Mouse (Mus musculus) kidney, adult 2 months (tissue): ENCODE data around the gene Bzw1. TPM values are rescaled to one million over a fixed set of nuclear protein-coding genes. Genes with fewer than 3 reads are reported as not detected.

Source experiments
- DNase-seq: peaks from one replicate; pipeline ENCODE4 v3.0.0; 2021
- H3K27ac ChIP-seq: fragments of 200-500 bp; 2 replicates; pipeline ENCODE4 v1.5.1; 2012; ENCODE audit warnings: low read depth, low read length, control low read depth, inconsistent platforms; ENCODE audit not compliant: insufficient read depth
- H3K27me3 ChIP-seq: fragments of 200-500 bp; replicated peaks from 2 replicates; pipeline ENCODE4 v1.6.1; 2012; ENCODE audit warnings: mild to moderate bottlenecking, moderate library complexity, low read length, inconsistent platforms; ENCODE audit not compliant: control insufficient read depth, insufficient read depth
- H3K36me3 ChIP-seq: fragments of 200-500 bp; 2 replicates; pipeline ENCODE4 v1.6.1; 2012; ENCODE audit warnings: mild to moderate bottlenecking, moderate library complexity, low read length, inconsistent platforms; ENCODE audit not compliant: control insufficient read depth, insufficient read depth
- H3K4me1 ChIP-seq: fragments of 200-500 bp; 2 replicates; pipeline ENCODE4 v1.6.1; 2011; ENCODE audit warnings: low read length; ENCODE audit not compliant: control insufficient read depth, insufficient read depth
- H3K4me3 ChIP-seq: fragments of 200-500 bp; 2 replicates; pipeline ENCODE4 v1.5.1; 2011; ENCODE audit warnings: mild to moderate bottlenecking, low read depth, low read length, control low read depth; ENCODE audit not compliant: insufficient read depth
- CTCF ChIP-seq: fragments of 200-500 bp; conservative IDR thresholded peaks from 2 replicates; pipeline ENCODE4 v1.5.1; 2011; ENCODE audit warnings: low read depth, mild to moderate bottlenecking, control low read depth, low read length, moderate library complexity, mixed read lengths; ENCODE audit not compliant: insufficient read depth, insufficient read length
- POLR2A ChIP-seq: fragments of 200-500 bp; IDR thresholded peaks from one replicate; pipeline ENCODE4 v1.6.1; 2011; ENCODE audit warnings: low read depth, low read length, control low read depth
- WGBS: fragments of 180-500 bp; shearing (Covaris S2); methylation state at CpG from one replicate; pipeline ENCODE4 v1.1.7; 2018; 5-methylcytosine and 5-hydroxymethylcytosine counted together
- polyA plus RNA-seq: library from polyadenylated mRNA; depleted of rRNA; stranded (reverse); fragments of >200 nt; gene quantifications from 2 replicates; pipeline ENCODE4 v1.2.3, GENCODE M21; 2012

Gene Bzw1
- polyA plus RNA-seq, 1 experiment, result 32.2 TPM

DNA sequence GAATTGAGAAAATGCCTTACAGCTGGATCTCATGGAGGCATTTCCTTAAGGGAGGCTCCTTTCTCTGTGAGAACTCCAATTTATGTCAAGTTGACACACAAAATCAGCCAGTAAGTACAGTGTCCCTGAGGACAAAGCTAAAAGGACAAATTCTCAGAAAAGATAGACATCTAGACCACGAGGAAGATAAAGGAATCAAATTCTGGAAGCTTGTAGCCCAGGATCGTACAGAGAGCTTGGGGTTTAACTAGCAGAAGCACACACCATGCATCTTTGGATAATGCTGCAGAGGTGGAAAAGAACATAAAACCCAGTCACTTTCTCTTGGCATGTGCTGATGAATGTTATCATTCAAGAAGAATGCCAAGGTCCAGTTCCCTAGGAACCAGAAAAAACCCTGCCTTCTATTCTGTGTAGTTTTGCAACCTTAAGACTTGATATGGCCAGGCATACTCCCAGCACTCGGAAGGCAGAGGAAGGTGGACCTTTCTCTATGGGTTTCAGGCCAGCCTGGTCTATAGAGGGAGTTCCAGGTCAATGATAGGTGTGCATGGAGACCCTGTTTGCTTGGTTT lies 17.0 kb upstream of the Bzw1 start:
- Histone ChIP-seq H3K36me3 (no peaks in the 10 kb centered on the region), H3K4me3 (no peak overlapping the region), H3K27me3 (no peaks in the 10 kb centered on the region), H3K27ac (no peak overlapping the region), H3K4me1 (no peaks in the 10 kb centered on the region)
- DNase-seq, result no peak
- no peak for TF ChIP-seq POLR2A
- TF ChIP-seq CTCF, result no peak
- 75% methylated on average over 3 of the region's 3 CpGs for WGBS

GRCm38 (mm10) chr1:58382586-58383281 lies 10.0 kb upstream of the Bzw1 start:
- Histone ChIP-seq H3K4me1 (no peaks in the 10 kb centered on the region), H3K27me3 (no peaks in the 10 kb centered on the region), H3K36me3 (no peaks in the 10 kb centered on the region), H3K4me3 (no peak overlapping the region), H3K27ac (no peak overlapping the region)
- WGBS, result 64% methylated on average over 5 of the region's 5 CpGs
- no peak for TF ChIP-seq CTCF
- no peak for TF ChIP-seq POLR2A
- DNase-seq, result peak; percentile 71

GRCm38 (mm10) chr1:58391421-58392267 lies 1.1 kb upstream of the Bzw1 start:
- peaks cover 3% of the 10 kb centered on the region; the same call in 1 of the 2 replicates for H3K4me1 ChIP-seq
- peak overlapping the region; percentile 97 for H3K4me3 ChIP-seq
- no peak for DNase-seq
- WGBS, result 29% methylated on average over 19 of the region's 19 CpGs
- no peaks in the 10 kb centered on the region; the same call in 1 of the 2 replicates for H3K36me3 ChIP-seq
- no peaks in the 10 kb centered on the region for H3K27me3 ChIP-seq
- TF ChIP-seq CTCF (no peak), POLR2A (no peak)
- peak overlapping the region; percentile 100; the same call in 1 of the 2 replicates for H3K27ac ChIP-seq

DNA sequence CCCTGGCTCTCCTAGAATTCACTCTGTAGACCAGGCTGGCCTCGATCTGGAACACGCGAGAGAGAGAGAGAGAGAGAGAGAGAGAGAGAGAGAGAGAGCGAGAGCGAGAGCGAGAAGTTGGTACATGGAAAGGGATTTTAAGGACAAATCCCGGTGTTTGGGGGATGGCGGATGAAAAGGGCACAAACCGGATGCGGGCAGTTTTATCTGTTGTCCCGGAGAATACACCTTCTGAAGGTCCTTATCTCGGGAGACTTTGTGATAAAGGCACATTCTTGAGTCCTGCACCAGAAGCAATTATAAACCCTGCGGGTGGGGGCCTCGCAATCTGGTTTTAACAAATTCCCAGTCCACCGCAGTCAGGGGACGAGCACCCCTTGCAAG lies 438 bp upstream of the Bzw1 start:
- TF ChIP-seq POLR2A, result no peak
- no peaks in the 10 kb centered on the region for H3K27me3 ChIP-seq
- under 1% methylated on average over 16 of the region's 16 CpGs for WGBS
- no peaks in the 10 kb centered on the region; the same call in 1 of the 2 replicates for H3K36me3 ChIP-seq
- no peak for DNase-seq
- H3K4me3 ChIP-seq, result peak overlapping the region; percentile 97
- H3K27ac ChIP-seq, result peak overlapping the region; percentile 100
- H3K4me1 ChIP-seq, result peaks cover 3% of the 10 kb centered on the region; the same call in 1 of the 2 replicates

- Histone ChIP-seq H3K27ac (peak overlapping the region; percentile 57; the same call in 1 of the 2 replicates), H3K4me3 (peak overlapping the region; percentile 97), H3K36me3 (peaks cover 1% of the 10 kb centered on the region), H3K4me1 (peaks cover 3% of the 10 kb centered on the region; the same call in 1 of the 2 replicates), H3K27me3 (no peaks in the 10 kb centered on the region)
- WGBS, result under 1% methylated on average over 72 of the region's 90 CpGs
- peak; percentile 58 for DNase-seq
- TF ChIP-seq CTCF (no peak), POLR2A (no peak)
These were observed 842 bp downstream of the Bzw1 start for GRCm38 (mm10) chr1:58393284-58394195.

- Histone ChIP-seq H3K4me1 (peaks cover 3% of the 10 kb centered on the region; the same call in 1 of the 2 replicates), H3K4me3 (no peak overlapping the region), H3K27ac (no peak overlapping the region), H3K36me3 (peaks cover 5% of the 10 kb centered on the region), H3K27me3 (no peaks in the 10 kb centered on the region)
- TF ChIP-seq POLR2A, result no peak
- no peak for TF ChIP-seq CTCF
- no peak for DNase-seq
- 94% methylated on average over 3 of the region's 3 CpGs for WGBS
These were observed 2.6 kb downstream of the Bzw1 start for GRCm38 (mm10) chr1:58395341-58395740.
